Mouse (Mus musculus) E14TG2a.4 (cell line): ENCODE measurements around the gene Hps4.

ENCODE experiments used
- H3K27me3 ChIP-seq: 2 replicates; pipeline ENCODE4 v1.6.1; 2014; ENCODE audit warnings: low read length, control low read depth; ENCODE audit not compliant: insufficient read depth
- H3K36me3 ChIP-seq: 2 replicates; pipeline ENCODE4 v1.6.1; 2014; ENCODE audit warnings: low read length, control low read depth; ENCODE audit not compliant: insufficient read depth
- H3K4me1 ChIP-seq: replicated peaks from 2 replicates; pipeline ENCODE4 v1.6.1; 2014; ENCODE audit warnings: low read depth, low read length, control low read depth
- H3K4me3 ChIP-seq: replicated peaks from 2 replicates; pipeline ENCODE4 v1.5.1; 2014; ENCODE audit warnings: mild to moderate bottlenecking, low read length
- H3K9me3 ChIP-seq: 2 replicates; pipeline ENCODE4 v1.6.1; 2014; ENCODE audit warnings: low read length, control low read depth
- CTCF ChIP-seq: conservative IDR thresholded peaks from 2 replicates; pipeline ENCODE4 v1.5.1; 2014; ENCODE audit warnings: low read length
- NANOG ChIP-seq: IDR thresholded peaks from 2 replicates; pipeline ENCODE4 v1.6.1; 2014; ENCODE audit warnings: borderline replicate concordance, low read length, mixed read lengths
- POU5F1 ChIP-seq: IDR thresholded peaks from 2 replicates; pipeline ENCODE4 v1.6.1; 2014; ENCODE audit warnings: low read length, borderline replicate concordance

The Hps4 gene

DNA sequence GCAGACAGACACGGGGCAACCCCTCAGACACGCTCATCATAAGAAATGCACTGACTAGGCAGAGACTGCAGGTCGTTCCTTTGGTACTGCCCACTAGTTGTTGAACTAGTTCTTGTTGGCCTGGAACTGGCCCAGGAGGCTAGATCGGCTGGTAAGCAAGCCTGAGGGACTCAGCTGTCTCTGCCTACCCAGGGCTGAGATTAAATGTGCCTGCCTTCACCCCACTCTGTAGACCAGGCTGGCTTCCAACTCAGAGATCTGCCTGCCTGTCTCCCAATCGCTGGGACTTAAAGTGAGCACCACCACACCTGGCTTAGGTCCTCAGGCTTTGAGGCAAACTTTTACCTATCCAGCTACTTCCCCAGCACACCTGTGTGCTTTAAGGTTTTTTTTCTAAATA, 22.5 kb upstream of the Hps4 start:
- H3K36me3 ChIP-seq, result peaks cover 10% of the 10 kb centered on the region
- H3K4me3 ChIP-seq, result no peak overlapping the region
- H3K4me1 ChIP-seq, result peaks cover 34% of the 10 kb centered on the region
- TF ChIP-seq POU5F1 (no peak), CTCF (no peak), NANOG (no peak)
- H3K27me3 ChIP-seq, result no peaks in the 10 kb centered on the region
- no peaks in the 10 kb centered on the region for H3K9me3 ChIP-seq

DNA sequence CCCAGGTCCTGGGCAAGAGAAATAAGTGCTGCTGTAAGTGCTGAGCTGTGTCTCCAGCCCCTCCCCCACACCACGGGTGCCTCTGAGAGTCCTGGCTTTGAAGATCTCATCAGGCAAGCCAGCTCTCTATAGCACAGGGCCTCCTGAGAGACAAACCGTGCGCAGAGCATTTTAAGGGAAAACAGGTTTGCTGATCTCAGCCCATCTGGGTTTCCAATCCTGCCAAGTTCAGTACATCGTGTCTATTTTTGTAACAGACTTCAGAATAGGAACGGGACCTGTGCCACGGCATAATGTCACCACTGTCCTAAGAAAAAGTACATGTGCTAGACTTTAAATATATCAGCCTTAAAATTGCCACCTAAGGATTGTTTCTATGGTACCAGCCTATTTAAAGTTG, 21.9 kb upstream of the Hps4 start:
- H3K9me3 ChIP-seq, result no peaks in the 10 kb centered on the region
- peaks cover 5% of the 10 kb centered on the region; the same call in 1 of the 2 replicates for H3K36me3 ChIP-seq
- no peak overlapping the region for H3K4me3 ChIP-seq
- H3K4me1 ChIP-seq, result peaks cover 40% of the 10 kb centered on the region
- TF ChIP-seq POU5F1 (no peak), CTCF (no peak), NANOG (no peak)
- no peaks in the 10 kb centered on the region for H3K27me3 ChIP-seq

DNA sequence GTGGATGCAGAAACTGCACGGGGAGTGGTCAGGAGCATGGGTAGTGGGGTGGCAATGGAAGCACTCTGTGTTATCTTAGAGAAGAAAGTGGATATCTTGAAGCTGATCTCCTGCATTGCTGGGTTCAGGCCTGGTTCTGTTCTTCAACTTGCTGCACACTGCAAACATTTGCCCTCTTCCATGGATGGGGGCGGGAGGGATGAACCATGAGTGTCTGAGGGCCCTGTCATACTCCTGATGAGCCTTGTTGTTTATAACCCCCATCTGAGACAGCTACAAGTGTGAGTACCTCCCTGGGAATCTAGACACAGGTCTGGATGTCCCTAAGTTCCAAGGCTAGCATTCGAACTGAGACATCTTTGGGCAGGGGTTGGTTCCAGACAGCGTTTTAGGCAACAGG, 21.5 kb upstream of the Hps4 start:
- Histone ChIP-seq H3K9me3 (no peaks in the 10 kb centered on the region), H3K36me3 (peaks cover under 1% of the 10 kb centered on the region; the same call in 1 of the 2 replicates), H3K4me1 (peaks cover 40% of the 10 kb centered on the region), H3K27me3 (no peaks in the 10 kb centered on the region), H3K4me3 (no peak overlapping the region)
- TF ChIP-seq NANOG (no peak), CTCF (no peak), POU5F1 (no peak)

- TF ChIP-seq NANOG (no peak), CTCF (no peak), POU5F1 (no peak)
- H3K36me3 ChIP-seq, result peaks cover 10% of the 10 kb centered on the region
- H3K27me3 ChIP-seq, result no peaks in the 10 kb centered on the region
- H3K4me1 ChIP-seq, result peaks cover 57% of the 10 kb centered on the region
- H3K4me3 ChIP-seq, result no peak overlapping the region
- no peaks in the 10 kb centered on the region for H3K9me3 ChIP-seq
Observed at GRCm38 (mm10) chr5:112323246-112323645, 19.6 kb upstream of the Hps4 start.

DNA sequence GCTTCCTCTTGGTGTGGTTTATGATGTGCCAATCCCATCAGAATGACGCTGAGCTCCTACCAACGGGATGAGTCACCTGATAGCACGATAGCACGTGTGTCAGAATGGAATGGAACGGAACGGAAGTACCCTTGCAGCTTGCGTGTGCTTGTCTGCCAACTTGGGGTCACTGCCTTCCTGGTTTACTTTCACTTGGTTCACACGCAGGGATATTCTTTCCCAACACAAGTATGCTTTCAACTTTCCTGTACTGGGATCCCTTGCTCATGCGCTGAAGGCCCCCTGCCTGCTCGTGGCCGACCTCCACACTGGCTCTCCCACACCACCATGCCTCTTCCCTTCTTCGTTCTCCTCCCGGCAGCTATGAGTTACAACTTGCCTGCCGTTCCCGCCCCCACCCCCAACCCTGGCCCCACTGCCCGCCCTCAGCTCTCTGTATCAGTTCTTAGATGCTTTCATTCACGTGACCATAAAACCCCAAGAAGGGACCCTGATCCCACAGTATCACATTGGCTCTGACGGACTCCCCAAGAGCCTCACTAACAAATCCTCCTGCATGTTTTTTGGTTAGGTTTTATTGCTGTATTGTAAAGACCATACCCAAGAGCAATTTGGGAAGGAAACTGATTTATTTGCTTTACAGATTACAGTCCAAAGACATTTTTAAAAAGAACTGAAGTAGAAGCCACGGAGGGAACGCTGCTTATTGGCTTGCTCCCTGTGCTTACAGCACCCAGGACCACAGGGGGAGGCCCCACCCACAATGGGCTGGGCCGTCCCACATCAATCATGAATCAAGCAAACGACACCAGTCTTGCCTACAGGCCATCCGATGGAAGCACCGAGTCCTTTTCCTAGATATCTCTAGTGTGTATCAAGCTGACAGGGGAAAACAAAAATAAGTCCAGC, 18.0 kb upstream of the Hps4 start:
- no peak for TF ChIP-seq NANOG
- no peak for TF ChIP-seq POU5F1
- TF ChIP-seq CTCF, result no peak
- H3K4me1 ChIP-seq, result peaks cover 48% of the 10 kb centered on the region
- H3K9me3 ChIP-seq, result no peaks in the 10 kb centered on the region
- H3K4me3 ChIP-seq, result peak overlapping the region; percentile 99
- peaks cover 26% of the 10 kb centered on the region for H3K36me3 ChIP-seq
- no peaks in the 10 kb centered on the region for H3K27me3 ChIP-seq

- Histone ChIP-seq H3K27me3 (no peaks in the 10 kb centered on the region), H3K9me3 (no peaks in the 10 kb centered on the region), H3K4me3 (peak within 1 kb of the TSS; percentile 99), H3K36me3 (peaks cover 35% of the 10 kb centered on the region), H3K4me1 (peaks cover 39% of the 10 kb centered on the region)
- TF ChIP-seq CTCF, result no peak
- TF ChIP-seq POU5F1, result no peak
- TF ChIP-seq NANOG, result no peak
Observed at GRCm38 (mm10) chr5:112325546-112326445, 17.1 kb upstream of the Hps4 start, which contains the start of gene Tfip11. Tfip11 (plus strand) TSS chr5:112326358.

- Histone ChIP-seq H3K4me3 (peak overlapping the region; percentile 99), H3K9me3 (no peaks in the 10 kb centered on the region), H3K4me1 (peaks cover 37% of the 10 kb centered on the region), H3K27me3 (no peaks in the 10 kb centered on the region), H3K36me3 (peaks cover 42% of the 10 kb centered on the region)
- no peak for TF ChIP-seq NANOG
- no peak for TF ChIP-seq CTCF
- TF ChIP-seq POU5F1, result no peak
Observed at GRCm38 (mm10) chr5:112326446-112327009, 16.4 kb upstream of the Hps4 start.

DNA sequence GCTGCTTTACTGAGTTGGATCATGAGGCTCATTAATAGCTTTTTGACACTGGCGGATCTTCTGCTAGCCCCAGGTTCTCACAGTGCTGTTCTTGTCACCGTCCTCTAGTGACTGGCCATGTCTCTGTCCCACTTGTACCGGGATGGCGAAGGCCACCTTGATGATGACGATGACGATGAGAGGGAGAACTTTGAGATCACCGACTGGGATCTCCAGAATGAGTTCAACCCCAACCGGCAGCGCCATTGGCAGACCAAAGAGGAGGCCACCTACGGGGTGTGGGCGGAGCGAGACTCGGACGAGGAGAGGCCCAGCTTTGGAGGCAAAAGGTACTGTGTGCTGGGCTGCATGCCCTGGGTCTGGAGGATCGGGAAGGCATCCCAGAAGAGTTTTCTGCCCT, 15.0 kb upstream of the Hps4 start:
- Histone ChIP-seq H3K9me3 (no peaks in the 10 kb centered on the region), H3K27me3 (no peaks in the 10 kb centered on the region), H3K4me1 (peaks cover 44% of the 10 kb centered on the region), H3K4me3 (no peak overlapping the region), H3K36me3 (peaks cover 55% of the 10 kb centered on the region)
- TF ChIP-seq NANOG (no peak), POU5F1 (no peak), CTCF (no peak)
